Mouse (Mus musculus) MEL (cell line): ENCODE results near the gene Gm10961. TPM values are rescaled to one million over a fixed set of nuclear protein-coding genes. Genes with fewer than 3 reads are reported as not detected.
"Not testable (repeated sequence)": the region's sequence is repeated elsewhere in the genome, so short reads cannot be mapped to it uniquely, and the experiment has no call there.

Source experiments
- DNase-seq: peaks from one replicate; pipeline ENCODE4 v3.0.0; 2011; ENCODE audit warnings: low read depth, low spot score
- H3K27ac ChIP-seq: 2 replicates; pipeline ENCODE4 v1.5.1; 2012; ENCODE audit warnings: low read depth, mild to moderate bottlenecking, control low read depth, low read length, moderate library complexity; ENCODE audit not compliant: control insufficient read depth
- H3K27me3 ChIP-seq, 2 experiments: fragments of 150-350 bp in 1 of 2; sonication (generic) in 1 of 2; 2 replicates each; pipeline ENCODE4 v1.6.1; 2012; ENCODE audit warnings: low read length in 2 of 2, mild to moderate bottlenecking in 2 of 2, improper control_type of control experiment in 1 of 2, moderate library complexity in 1 of 2; ENCODE audit not compliant: insufficient read depth in 2 of 2, control insufficient read depth in 1 of 2
- H3K36me3 ChIP-seq, 2 experiments: 2 replicates each; pipeline ENCODE4 v1.6.1; 2012 to 2014; ENCODE audit warnings: low read length in 2 of 2, improper control_type of control experiment in 1 of 2, inconsistent platforms in 1 of 2, mild to moderate bottlenecking in 1 of 2; ENCODE audit not compliant: insufficient read depth in 2 of 2, control insufficient read depth in 1 of 2
- H3K4me1 ChIP-seq, 2 experiments: fragments of 150-350 bp in 1 of 2; sonication (generic) in 1 of 2; 2 replicates each; pipeline ENCODE4 v1.6.1; 2012; ENCODE audit warnings: low read length in 2 of 2, improper control_type of control experiment in 1 of 2, mild to moderate bottlenecking in 1 of 2; ENCODE audit not compliant: insufficient read depth in 2 of 2, control insufficient read depth in 1 of 2
- H3K4me3 ChIP-seq, 2 experiments: fragments of 150-350 bp in 1 of 2; sonication (generic) in 1 of 2; 2 replicates each; pipeline ENCODE4 v1.5.1; 2012; ENCODE audit warnings: low read depth in 2 of 2, low read length in 2 of 2, mild to moderate bottlenecking in 2 of 2, moderate library complexity in 2 of 2, control low read depth in 1 of 2, improper control_type of control experiment in 1 of 2; ENCODE audit not compliant: control insufficient read depth in 1 of 2, insufficient read depth in 1 of 2
- H3K79me2 ChIP-seq: 2 replicates; pipeline ENCODE4 v1.6.1; 2012; ENCODE audit warnings: mild to moderate bottlenecking, low read length, moderate library complexity; ENCODE audit not compliant: control insufficient read depth, poor library complexity, insufficient read depth
- H3K9ac ChIP-seq: 2 replicates; pipeline ENCODE4 v1.6.1; 2012; ENCODE audit warnings: low read depth, mild to moderate bottlenecking, control low read depth, low read length, moderate library complexity; ENCODE audit not compliant: control insufficient read depth, poor library complexity, severe bottlenecking
- H3K9me3 ChIP-seq: fragments of 150-350 bp; sonication (generic); replicated peaks from 2 replicates; pipeline ENCODE4 v1.6.1; 2012; ENCODE audit warnings: mild to moderate bottlenecking, low read length, improper control_type of control experiment, moderate library complexity; ENCODE audit not compliant: insufficient read depth
- CHD1 ChIP-seq: IDR thresholded peaks from 2 replicates; pipeline ENCODE4 v1.6.1; 2012; ENCODE audit warnings: low read depth, mild to moderate bottlenecking, inconsistent platforms, low read length, improper control_type of control experiment
- CHD2 ChIP-seq: IDR thresholded peaks from 2 replicates; pipeline ENCODE4 v1.6.1; 2011; ENCODE audit warnings: low read length, improper control_type of control experiment
- E2F4 ChIP-seq: IDR thresholded peaks from 2 replicates; pipeline ENCODE4 v1.6.1; 2011; ENCODE audit warnings: low read depth, low read length, improper control_type of control experiment, borderline replicate concordance
- ELF1 ChIP-seq: IDR thresholded peaks from 2 replicates; pipeline ENCODE4 v1.6.1; 2014; ENCODE audit warnings: low read depth, mild to moderate bottlenecking, inconsistent platforms, low read length, improper control_type of control experiment, moderate library complexity
- EP300 ChIP-seq, 2 experiments: IDR thresholded peaks; 2 replicates each; pipeline ENCODE4 v1.6.1; 2011; ENCODE audit warnings: improper control_type of control experiment in 2 of 2, low read length in 2 of 2, low read depth in 1 of 2, mild to moderate bottlenecking in 1 of 2
- KAT2A ChIP-seq: conservative IDR thresholded peaks from 2 replicates; pipeline ENCODE4 v1.6.1; 2012; ENCODE audit warnings: low read depth, low read length, improper control_type of control experiment, inconsistent platforms
- MAFK ChIP-seq: IDR thresholded peaks from 2 replicates; pipeline ENCODE4 v1.6.1; 2011; ENCODE audit warnings: low read depth, mild to moderate bottlenecking, low read length, improper control_type of control experiment, borderline replicate concordance
- MEF2A ChIP-seq: IDR thresholded peaks from 2 replicates; pipeline ENCODE4 v1.6.1; 2014; ENCODE audit warnings: low read depth, mild to moderate bottlenecking, inconsistent platforms, low read length, improper control_type of control experiment; ENCODE audit not compliant: poor library complexity, insufficient replicate concordance, severe bottlenecking; ENCODE audit errors: extremely low read depth
- MXI1 ChIP-seq: IDR thresholded peaks from 2 replicates; pipeline ENCODE4 v1.6.1; 2011; ENCODE audit warnings: mild to moderate bottlenecking, low read depth, low read length, improper control_type of control experiment
- MYC ChIP-seq: IDR thresholded peaks from 2 replicates; pipeline ENCODE4 v1.6.1; 2011; ENCODE audit warnings: low read depth, mild to moderate bottlenecking, low read length, improper control_type of control experiment, moderate library complexity
- NRF1 ChIP-seq: IDR thresholded peaks from 2 replicates; pipeline ENCODE4 v1.6.1; 2014; ENCODE audit warnings: low read depth, mild to moderate bottlenecking, inconsistent platforms, low read length, improper control_type of control experiment, moderate library complexity; ENCODE audit not compliant: poor library complexity, insufficient read depth, severe bottlenecking
- POLR2AphosphoS5 ChIP-seq: IDR thresholded peaks from 2 replicates; pipeline ENCODE4 v1.6.1; 2012; ENCODE audit warnings: low read depth, borderline replicate concordance, mild to moderate bottlenecking, inconsistent platforms, low read length, moderate library complexity, mixed read lengths
- RAD21 ChIP-seq: IDR thresholded peaks from 2 replicates; pipeline ENCODE4 v1.6.1; 2011; ENCODE audit warnings: mild to moderate bottlenecking, low read depth, low read length, improper control_type of control experiment
- RCOR1 ChIP-seq: IDR thresholded peaks from 2 replicates; pipeline ENCODE4 v1.6.1; 2012; ENCODE audit warnings: low read depth, mild to moderate bottlenecking, inconsistent platforms, low read length, improper control_type of control experiment
- SMC3 ChIP-seq: IDR thresholded peaks from 2 replicates; pipeline ENCODE4 v1.6.1; 2011; ENCODE audit warnings: low read depth, low read length, improper control_type of control experiment
- TBP ChIP-seq: IDR thresholded peaks from 2 replicates; pipeline ENCODE4 v1.8.0; 2011; ENCODE audit warnings: low read depth, low read length, improper control_type of control experiment
- TCF12 ChIP-seq: IDR thresholded peaks from 2 replicates; pipeline ENCODE4 v1.6.1; 2014; ENCODE audit warnings: low read depth, mild to moderate bottlenecking, inconsistent platforms, low read length, improper control_type of control experiment, moderate library complexity
- ZNF384 ChIP-seq: IDR thresholded peaks from 2 replicates; pipeline ENCODE4 v1.6.1; 2012; ENCODE audit warnings: low read depth, mild to moderate bottlenecking, inconsistent platforms, low read length, improper control_type of control experiment
- polyA plus RNA-seq, 2 experiments: library from polyadenylated mRNA; stranded (reverse) in 1 of 2; unstranded in 1 of 2; fragments of >175 nt in 1 of 2; fragments of >200 nt in 1 of 2; gene quantifications; 2 replicates each; pipeline versions ENCODE4 v1.2.1 to v1.2.4; 2012; ENCODE audit warnings: low replicate concordance in 2 of 2, low read depth in 1 of 2; ENCODE audit not compliant: insufficient read length in 2 of 2, insufficient read depth in 1 of 2, missing spikeins in 1 of 2
- total RNA-seq: library from RNA; depleted of rRNA; stranded (reverse); fragments of 300-350 nt; gene quantifications from 2 replicates; pipeline ENCODE4 v1.2.3, GENCODE M21; 2012

Gene Gm10961
- total and polyA plus RNA-seq, 3 experiments, result not detected

DNA sequence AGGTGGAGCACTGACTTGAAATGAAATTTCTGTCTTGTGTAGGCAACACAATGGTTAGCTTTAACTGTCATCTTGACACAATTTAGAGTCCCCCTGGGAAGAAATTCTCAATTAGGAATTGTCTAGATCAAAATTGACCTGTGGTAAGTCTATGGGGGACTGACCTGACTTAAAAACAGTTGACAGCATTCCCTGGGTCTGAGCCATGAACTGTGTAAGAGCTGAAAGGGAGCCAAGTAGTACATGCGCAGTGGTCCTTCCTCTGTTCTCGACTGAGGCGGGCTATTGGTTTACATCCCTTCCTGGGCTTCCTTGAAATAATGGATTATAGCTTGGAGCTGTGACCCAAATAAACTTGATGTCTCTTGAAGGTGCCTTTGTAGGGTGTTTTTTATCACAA lies 15.8 kb downstream of the Gm10961 start:
- DNase-seq, result no peak
- 0 out of 4 replicates have a peak, but pooled peaks cover 0 to 2% of the 10 kb centered on the region in 2 experiments for H3K27me3 ChIP-seq
- no peak overlapping the region for H3K4me3 ChIP-seq
- no peaks in the 10 kb centered on the region for H3K9me3 ChIP-seq
- H3K79me2 ChIP-seq, result no peaks in the 10 kb centered on the region
- no peak for TF ChIP-seq MAFK
- TF ChIP-seq MXI1, result no peak
- no peak for TF ChIP-seq TCF12
- no peak for TF ChIP-seq RCOR1
- no peak for TF ChIP-seq CHD2
- no peak for TF ChIP-seq CHD1
- no peak for TF ChIP-seq MYC
- TF ChIP-seq MEF2A, result no peak
- TF ChIP-seq KAT2A, result no peak
- TF ChIP-seq TBP, result no peak
- TF ChIP-seq RAD21, result no peak
- TF ChIP-seq SMC3, result no peak
- TF ChIP-seq ZNF384, result no peak
- no peak for TF ChIP-seq POLR2AphosphoS5
- no peak for TF ChIP-seq ELF1
- TF ChIP-seq NRF1, result no peak
- no peak for TF ChIP-seq EP300 (IDR thresholded peaks at IDR 0.05; ENCODE audit: low read depth in 1 of 2, low read length in 2 of 2)
- TF ChIP-seq E2F4, result no peak
- H3K4me1 ChIP-seq, result no peaks in the 10 kb centered on the region
- H3K9ac ChIP-seq, result no peak overlapping the region
- no peak overlapping the region for H3K27ac ChIP-seq
- H3K36me3 ChIP-seq, result no peaks in the 10 kb centered on the region

DNA sequence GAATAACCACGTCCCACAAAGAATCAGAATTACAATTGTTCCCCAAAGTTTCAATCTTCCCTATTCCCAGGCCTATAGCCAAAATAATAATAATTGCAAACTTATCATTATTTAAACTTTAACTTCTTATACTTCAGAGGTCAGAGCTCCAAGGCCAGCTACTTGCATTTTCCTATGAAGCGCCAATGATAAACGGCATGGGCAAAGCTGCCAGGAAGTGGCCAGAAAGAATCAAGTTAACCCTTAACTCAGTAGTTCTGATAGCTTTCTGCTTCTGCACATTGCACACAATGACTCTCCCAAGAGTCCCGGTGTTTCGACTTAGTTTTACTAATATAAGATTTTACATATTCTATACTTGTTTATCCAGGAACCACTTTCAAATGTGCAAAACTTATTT lies 19.2 kb downstream of the Gm10961 start:
- not testable (repeated sequence) for H3K36me3 ChIP-seq, H3K9me3 ChIP-seq, H3K4me1 ChIP-seq, DNase-seq, H3K27ac ChIP-seq, H3K79me2 ChIP-seq, H3K27me3 ChIP-seq, H3K9ac ChIP-seq, H3K4me3 ChIP-seq
